Mouse (Mus musculus) E14TG2a.4 (cell line): ENCODE data around the gene 4930583I09Rik.

Source experiments
- CTCF ChIP-seq: conservative IDR thresholded peaks from 2 replicates; pipeline ENCODE4 v1.5.1; 2014; ENCODE audit warnings: low read length
- NANOG ChIP-seq: IDR thresholded peaks from 2 replicates; pipeline ENCODE4 v1.6.1; 2014; ENCODE audit warnings: borderline replicate concordance, low read length, mixed read lengths

DNA sequence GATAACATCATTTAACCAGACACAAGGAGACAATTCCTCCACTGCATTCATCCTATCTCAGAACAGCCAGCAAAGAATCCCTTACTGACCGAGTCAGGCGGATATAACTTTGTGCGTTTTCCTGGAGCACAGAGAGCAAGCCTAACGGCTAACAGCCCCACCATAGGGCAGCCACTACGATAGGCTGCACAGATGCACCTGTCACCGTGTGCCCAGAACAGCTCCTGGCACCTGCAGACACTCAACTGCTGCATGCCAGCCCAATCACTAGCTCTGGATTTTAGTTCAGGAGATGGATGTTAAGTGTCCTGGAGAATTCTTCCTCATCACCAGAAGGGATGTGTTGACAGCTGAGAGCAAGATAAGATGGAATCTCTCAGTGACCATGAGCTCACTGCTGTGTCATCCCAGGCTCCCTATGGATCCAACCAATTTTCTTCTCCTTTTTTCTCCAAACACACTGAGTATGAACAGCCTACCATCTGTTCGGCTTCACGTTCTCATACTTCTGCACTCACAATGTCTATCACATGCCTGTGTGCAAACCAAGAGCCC, 29.8 kb downstream of the 4930583I09Rik start:
- no peak for TF ChIP-seq CTCF
- TF ChIP-seq NANOG = no peak
